Mouse (Mus musculus) forebrain, postnatal 0 days (tissue): ENCODE measurements around the gene Gpm6b. TPM values are rescaled to one million over a fixed set of nuclear protein-coding genes. Genes with fewer than 3 reads are reported as not detected.
A peak's percentile ranks its signal among the peaks of the same experiment; 100 is the strongest.

ENCODE experiments used
- ATAC-seq: fragments of 200-750 bp; cut with Nextera tagmentation; 2 replicates; pipeline ENCODE4 v1.8.0; 2017; ENCODE audit warnings: mild to moderate bottlenecking, moderate library complexity
- DNase-seq: peaks from one replicate; pipeline ENCODE4 v3.0.0-alpha.2; 2015
- H3K27ac ChIP-seq: fragments of 300-500 bp; sonication (generic); 2 replicates; pipeline ENCODE4 v1.5.1; 2014; ENCODE audit warnings: low read depth, mild to moderate bottlenecking, antibody characterized with exemption, low read length, moderate library complexity, mixed read lengths
- H3K27me3 ChIP-seq: fragments of 300-500 bp; sonication (generic); 2 replicates; pipeline ENCODE4 v1.6.1; 2014; ENCODE audit warnings: mild to moderate bottlenecking, low read length, mixed read lengths; ENCODE audit not compliant: insufficient read depth
- H3K36me3 ChIP-seq: fragments of 300-500 bp; sonication (generic); 2 replicates; pipeline ENCODE4 v1.6.1; 2014; ENCODE audit warnings: mild to moderate bottlenecking, moderate library complexity; ENCODE audit not compliant: insufficient read depth
- H3K4me1 ChIP-seq: fragments of 300-500 bp; sonication (generic); 2 replicates; pipeline ENCODE4 v1.6.1; 2014; ENCODE audit warnings: antibody characterized with exemption; ENCODE audit not compliant: insufficient read depth
- H3K4me2 ChIP-seq: fragments of 300-500 bp; sonication (generic); 2 replicates; pipeline ENCODE4 v1.6.1; 2014; ENCODE audit warnings: low read depth, mild to moderate bottlenecking, moderate library complexity
- H3K4me3 ChIP-seq: fragments of 300-500 bp; sonication (generic); 2 replicates; pipeline ENCODE4 v1.5.1; 2014; ENCODE audit warnings: low read depth, low read length, mixed read lengths
- H3K9ac ChIP-seq: fragments of 300-500 bp; sonication (generic); 2 replicates; pipeline ENCODE4 v1.6.1; 2014; ENCODE audit warnings: mild to moderate bottlenecking
- H3K9me3 ChIP-seq: fragments of 300-500 bp; sonication (generic); 2 replicates; pipeline ENCODE4 v1.6.1; 2016; ENCODE audit warnings: low read length
- CTCF ChIP-seq: sonication (generic); IDR thresholded peaks from 2 replicates; pipeline ENCODE4 v1.5.1; 2016; ENCODE audit warnings: antibody characterized with exemption, control low read depth, low read depth
- WGBS: fragments of 180-500 bp; shearing (Covaris S2); extraction: QIAGEN DNeasy Blood & Tissue Kit; methylation state at CpG from one replicate; pipeline ENCODE4 v1.1.7; 2014; 5-methylcytosine and 5-hydroxymethylcytosine counted together
- polyA plus RNA-seq: library from polyadenylated mRNA; unstranded; fragments of >200 nt; fragmentation: Nextera tagmentation; extraction: Ambion mirVana; gene quantifications from 2 replicates; pipeline ENCODE4 v1.2.1, GENCODE M21; 2015
- total RNA-seq: library from RNA; depleted of rRNA; stranded (reverse); fragments of >200 nt; gene quantifications from 2 replicates; pipeline ENCODE4 v1.2.3, GENCODE M21; 2014

The Gpm6b gene
- total and polyA plus RNA-seq, 2 experiments from 2014 or later, result 385 to 431 TPM

GRCm38 (mm10) chrX:166243261-166243885 is 4.7 kb downstream of the Gpm6b start:
- no peak for ATAC-seq
- WGBS, result 56% methylated on average over 4 of the region's 4 CpGs
- Histone ChIP-seq H3K4me3 (no peak overlapping the region), H3K4me1 (no peaks in the 10 kb centered on the region), H3K4me2 (no peak overlapping the region), H3K27ac (no peak overlapping the region), H3K27me3 (no peaks in the 10 kb centered on the region), H3K36me3 (no peaks in the 10 kb centered on the region), H3K9ac (no peak overlapping the region), H3K9me3 (no peaks in the 10 kb centered on the region)
- no peak for DNase-seq
- no peak for TF ChIP-seq CTCF

GRCm38 (mm10) chrX:166271489-166271888 is 32.8 kb downstream of the Gpm6b start:
- Histone ChIP-seq H3K4me2 (no peak overlapping the region), H3K4me3 (no peak overlapping the region), H3K27me3 (no peaks in the 10 kb centered on the region), H3K4me1 (no peaks in the 10 kb centered on the region), H3K9me3 (no peaks in the 10 kb centered on the region), H3K9ac (no peak overlapping the region), H3K36me3 (no peaks in the 10 kb centered on the region), H3K27ac (peak overlapping the region; percentile 67)
- peak; percentile 53 for DNase-seq
- WGBS, result 18% methylated on average over 1 of the region's 1 CpGs
- peak; percentile 91 for ATAC-seq
- TF ChIP-seq CTCF, result no peak

- Histone ChIP-seq H3K4me3 (no peak overlapping the region), H3K27me3 (no peaks in the 10 kb centered on the region), H3K9ac (no peak overlapping the region), H3K4me1 (no peaks in the 10 kb centered on the region), H3K27ac (no peak overlapping the region), H3K9me3 (no peaks in the 10 kb centered on the region), H3K4me2 (no peak overlapping the region), H3K36me3 (no peaks in the 10 kb centered on the region)
- DNase-seq (no peak), ATAC-seq (no peak)
- WGBS, result 54% methylated on average over 6 of the region's 6 CpGs
- TF ChIP-seq CTCF, result no peak
These were observed 33.9 kb downstream of the Gpm6b start for GRCm38 (mm10) chrX:166272646-166273045.

GRCm38 (mm10) chrX:166279861-166280260 is 41.1 kb downstream of the Gpm6b start:
- no peaks in the 10 kb centered on the region for H3K9me3 ChIP-seq
- DNase-seq, result no peak

GRCm38 (mm10) chrX:166286760-166287483 is 48.2 kb downstream of the Gpm6b start:
- Histone ChIP-seq H3K9ac (peak overlapping the region; percentile 31; the same call in 1 of the 2 replicates), H3K27ac (peak overlapping the region; percentile 70), H3K27me3 (no peaks in the 10 kb centered on the region), H3K4me2 (peak overlapping the region; percentile 8; the same call in 1 of the 2 replicates), H3K4me3 (no peak overlapping the region), H3K9me3 (no peaks in the 10 kb centered on the region), H3K4me1 (no peaks in the 10 kb centered on the region), H3K36me3 (no peaks in the 10 kb centered on the region)
- WGBS, result 43% methylated on average over 9 of the region's 9 CpGs
- ATAC-seq, result peak; percentile 71
- DNase-seq, result peak; percentile 43
- TF ChIP-seq CTCF, result no peak

More at GRCm38 (mm10) chrX:166279861-166280260, 41.1 kb downstream of the Gpm6b start:
- H3K36me3 ChIP-seq, result no peaks in the 10 kb centered on the region
- no peak overlapping the region for H3K27ac ChIP-seq
- H3K4me1 ChIP-seq, result no peaks in the 10 kb centered on the region
- no peak for TF ChIP-seq CTCF
- H3K4me3 ChIP-seq, result no peak overlapping the region
- no peak overlapping the region for H3K9ac ChIP-seq
- ATAC-seq, result no peak
- H3K27me3 ChIP-seq, result no peaks in the 10 kb centered on the region
- no peak overlapping the region for H3K4me2 ChIP-seq
- 83% methylated on average over 1 of the region's 1 CpGs for WGBS

- WGBS, result 62% methylated on average over 3 of the region's 3 CpGs
- no peak for TF ChIP-seq CTCF
- Histone ChIP-seq H3K9ac (no peak overlapping the region), H3K4me1 (no peaks in the 10 kb centered on the region), H3K9me3 (no peaks in the 10 kb centered on the region), H3K4me3 (no peak overlapping the region), H3K4me2 (no peak overlapping the region), H3K27ac (no peak overlapping the region), H3K27me3 (no peaks in the 10 kb centered on the region), H3K36me3 (no peaks in the 10 kb centered on the region)
- DNase-seq (no peak), ATAC-seq (no peak)
These were observed 52.6 kb downstream of the Gpm6b start for GRCm38 (mm10) chrX:166291266-166291665.

GRCm38 (mm10) chrX:166293465-166293864 is 54.8 kb downstream of the Gpm6b start:
- no peaks in the 10 kb centered on the region for H3K36me3 ChIP-seq
- H3K4me1 ChIP-seq, result no peaks in the 10 kb centered on the region
- H3K9ac ChIP-seq, result no peak overlapping the region
- ATAC-seq (no peak), DNase-seq (no peak)
- no peak overlapping the region for H3K4me3 ChIP-seq
- 92% methylated on average over 3 of the region's 3 CpGs for WGBS
- TF ChIP-seq CTCF, result peak; percentile 31
- no peaks in the 10 kb centered on the region for H3K9me3 ChIP-seq
- H3K4me2 ChIP-seq, result no peak overlapping the region
- H3K27ac ChIP-seq, result no peak overlapping the region
- H3K27me3 ChIP-seq, result no peaks in the 10 kb centered on the region
